Mouse (Mus musculus) embryonic facial prominence, embryonic 10.5 days (tissue): Measurements from ENCODE around the gene Rhbdd1. TPM values are rescaled to one million over a fixed set of nuclear protein-coding genes. Genes with fewer than 3 reads are reported as not detected.

Experiments used
- DNase-seq: peaks from one replicate; pipeline ENCODE4 v3.0.0-alpha.2; 2017; ENCODE audit warnings: low spot score
- H3K27ac ChIP-seq: fragments of 300-500 bp; sonication (generic); replicated peaks from 2 replicates; pipeline ENCODE4 v1.5.1; 2016; ENCODE audit warnings: mild to moderate bottlenecking
- H3K27me3 ChIP-seq: fragments of 300-500 bp; sonication (generic); replicated peaks from 2 replicates; pipeline ENCODE4 v1.6.1; 2016; ENCODE audit warnings: low read depth, mild to moderate bottlenecking; ENCODE audit not compliant: poor library complexity, severe bottlenecking
- H3K36me3 ChIP-seq: fragments of 300-500 bp; sonication (generic); replicated peaks from 2 replicates; pipeline ENCODE4 v1.6.1; 2016; ENCODE audit warnings: mild to moderate bottlenecking, moderate library complexity
- H3K4me1 ChIP-seq: fragments of 300-500 bp; sonication (generic); 2 replicates; pipeline ENCODE4 v1.6.1; 2016
- H3K4me3 ChIP-seq: fragments of 300-500 bp; sonication (generic); 2 replicates; pipeline ENCODE4 v1.5.1; 2016; ENCODE audit warnings: mild to moderate bottlenecking, moderate library complexity
- H3K9me3 ChIP-seq: fragments of 300-500 bp; sonication (generic); 2 replicates; pipeline ENCODE4 v1.6.1; 2016; ENCODE audit warnings: mild to moderate bottlenecking
- WGBS: fragments of 180-500 bp; shearing (Covaris S2); methylation state at CpG from one replicate; pipeline ENCODE4 v1.1.7; 2016; 5-methylcytosine and 5-hydroxymethylcytosine counted together
- microRNA-seq: library from miRNA; unstranded; fragments of <30 nt; microRNA quantifications from one replicate; pipeline ENCODE4, GENCODE M21; 2017
- polyA plus RNA-seq: library from polyadenylated mRNA; unstranded; fragments of >200 nt; fragmentation: Nextera tagmentation; extraction: Ambion mirVana; gene quantifications from 2 replicates; pipeline ENCODE4 v1.2.1, GENCODE M21; 2016

The Rhbdd1 gene
- polyA plus RNA-seq, 1 experiment from 2014 or later: 10.1 TPM

DNA sequence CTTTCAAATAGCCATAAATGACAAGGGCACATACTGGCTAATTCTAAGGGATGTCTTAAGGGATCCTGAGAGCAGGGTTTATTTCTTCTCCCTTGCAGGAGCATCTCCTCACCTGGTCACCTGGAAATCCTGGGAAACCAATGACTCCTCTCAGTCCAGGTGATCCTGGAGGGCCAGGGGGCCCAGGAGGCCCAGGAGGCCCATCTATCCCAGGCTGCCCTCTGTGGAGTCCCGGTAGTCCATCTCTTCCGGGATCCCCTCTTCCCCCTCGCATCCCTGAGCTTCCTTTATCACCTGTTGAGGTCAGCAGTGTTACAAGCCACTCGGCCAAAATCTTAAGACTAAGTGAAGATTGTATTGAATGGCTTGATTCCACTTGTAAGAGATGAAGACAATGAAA is 170.1 kb downstream of the Rhbdd1 start:
- no peak overlapping the region for H3K27ac ChIP-seq
- DNase-seq: no peak
- WGBS: 83% methylated on average over 4 of the region's 4 CpGs
- no peak overlapping the region for H3K4me3 ChIP-seq
- H3K4me1 ChIP-seq: no peaks in the 10 kb centered on the region
- H3K9me3 ChIP-seq: no peaks in the 10 kb centered on the region
- no peaks in the 10 kb centered on the region for H3K27me3 ChIP-seq
- no peaks in the 10 kb centered on the region for H3K36me3 ChIP-seq

DNA sequence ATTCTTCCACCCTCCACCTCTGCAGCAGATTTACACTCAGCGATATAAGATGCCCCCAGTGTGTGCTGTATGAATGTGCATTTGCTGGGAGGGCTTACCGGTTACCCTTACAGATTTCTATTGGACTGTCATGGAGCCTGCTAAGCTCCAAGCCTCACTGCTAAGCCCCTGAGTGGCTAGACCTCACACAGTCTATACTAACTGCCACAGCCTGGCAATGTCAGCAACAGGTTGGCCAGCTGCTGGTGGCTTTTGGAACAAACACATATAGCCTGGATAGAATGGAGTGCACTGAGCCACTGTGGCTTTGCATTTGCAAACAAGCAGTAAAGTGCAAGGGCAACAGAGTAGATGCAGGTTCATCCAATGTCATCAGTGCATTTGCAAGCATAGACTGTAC is 175.7 kb downstream of the Rhbdd1 start:
- H3K27ac ChIP-seq: no peak overlapping the region
- H3K4me1 ChIP-seq: peaks cover 1% of the 10 kb centered on the region; the same call in 1 of the 2 replicates
- 85% methylated on average over 2 of the region's 2 CpGs for WGBS
- H3K4me3 ChIP-seq: no peak overlapping the region
- no peak for DNase-seq
- no peaks in the 10 kb centered on the region for H3K36me3 ChIP-seq
- no peaks in the 10 kb centered on the region for H3K9me3 ChIP-seq
- H3K27me3 ChIP-seq: no peaks in the 10 kb centered on the region

Small RNA genes lying within 50 kb of the gene (microRNA-seq; reads per million reads assigned to microRNA genes)
- not detected for gene Gm22112

Other genes starting within 250 kb of the Rhbdd1 start
- 18.7 and 24.9 TPM in 2 replicates for gene Gm9747, start 83.3 kb upstream of the Rhbdd1 start, polyA plus RNA-seq
- 7.9 and 8.9 TPM in 2 replicates for gene Irs1, start 25.0 kb upstream of the Rhbdd1 start, polyA plus RNA-seq